Mouse (Mus musculus): ENCODE data around the gene Prelid3b. TPM values are rescaled to one million over a fixed set of nuclear protein-coding genes. Genes with fewer than 3 reads are reported as not detected.

The Prelid3b gene
- polyA plus RNA-seq (2014; fragmentation: Nextera tagmentation; extraction: Ambion mirVana) = 140 and 165 TPM in 2 replicates

GRCm38 (mm10) chr2:174472818-174473549, at the start of gene Prelid3b:
Prelid3b (minus strand) TSS chr2:174473081.
- Histone ChIP-seq H3K36me3 (ENCODE audit: control insufficient read depth, insufficient read depth, low read length) (no peaks in the 10 kb centered on the region), H3K27me3 (ENCODE audit: control insufficient read depth, insufficient read depth, low read length) (no peaks in the 10 kb centered on the region), H3K4me1 (ENCODE audit: control insufficient read depth, insufficient read depth, low read length) (peaks cover 19% of the 10 kb centered on the region), H3K9ac (ENCODE audit: low read depth, low read length) (peak within 1 kb of the TSS; percentile 84), H3K4me3 (ENCODE audit: low read depth, low read length) (peak within 1 kb of the TSS; percentile 67), H3K9me3 (replicated peaks; ENCODE audit: control insufficient read depth, low read length) (no peaks in the 10 kb centered on the region), H3K27ac (ENCODE audit: low read depth, low read length) (peak within 1 kb of the TSS; percentile 78), H3K4me2 (peak within 1 kb of the TSS; percentile 88)
- 1% methylated on average over 49 of the region's 53 CpGs for WGBS (ENCODE audit: insufficient replicate concordance)
- ATAC-seq (replicated peaks; ENCODE audit: insufficient number of reproducible peaks, low FRiP score, low TSS enrichment) = peak; percentile 99

GRCm38 (mm10) chr2:174522134-174522533, 49.3 kb upstream of the Prelid3b start:
- H3K9ac ChIP-seq (ENCODE audit: low read depth, low read length) = no peak overlapping the region
- H3K4me3 ChIP-seq (ENCODE audit: low read depth, low read length) = no peak overlapping the region
- no peaks in the 10 kb centered on the region for H3K36me3 ChIP-seq (ENCODE audit: control insufficient read depth, insufficient read depth, low read length)
- no peak for ATAC-seq (replicated peaks; ENCODE audit: insufficient number of reproducible peaks, low FRiP score, low TSS enrichment)
- H3K4me1 ChIP-seq (ENCODE audit: control insufficient read depth, insufficient read depth, low read length) = no peaks in the 10 kb centered on the region
- H3K27me3 ChIP-seq (ENCODE audit: control insufficient read depth, insufficient read depth, low read length) = no peaks in the 10 kb centered on the region
- no peak overlapping the region for H3K4me2 ChIP-seq
- no peaks in the 10 kb centered on the region for H3K9me3 ChIP-seq (replicated peaks; ENCODE audit: control insufficient read depth, low read length)
- WGBS (ENCODE audit: insufficient replicate concordance) = 84% methylated on average over 3 of the region's 3 CpGs
- no peak overlapping the region for H3K27ac ChIP-seq (ENCODE audit: low read depth, low read length)

- H3K9ac ChIP-seq (ENCODE audit: low read depth, low read length) = no peak overlapping the region
- WGBS (ENCODE audit: insufficient replicate concordance) = 58% methylated on average over 8 of the region's 8 CpGs
- ATAC-seq (replicated peaks; ENCODE audit: insufficient number of reproducible peaks, low FRiP score, low TSS enrichment) = no peak
- H3K9me3 ChIP-seq (replicated peaks; ENCODE audit: control insufficient read depth, low read length) = no peaks in the 10 kb centered on the region
- H3K4me1 ChIP-seq (ENCODE audit: control insufficient read depth, insufficient read depth, low read length) = no peaks in the 10 kb centered on the region
- no peaks in the 10 kb centered on the region for H3K36me3 ChIP-seq (ENCODE audit: control insufficient read depth, insufficient read depth, low read length)
- H3K27ac ChIP-seq (ENCODE audit: low read depth, low read length) = no peak overlapping the region
- no peaks in the 10 kb centered on the region for H3K27me3 ChIP-seq (ENCODE audit: control insufficient read depth, insufficient read depth, low read length)
- no peak overlapping the region for H3K4me3 ChIP-seq (ENCODE audit: low read depth, low read length)
- H3K4me2 ChIP-seq = no peak overlapping the region
Observed at GRCm38 (mm10) chr2:174517141-174518079, 44.5 kb upstream of the Prelid3b start.

GRCm38 (mm10) chr2:174514887-174515286, 42.0 kb upstream of the Prelid3b start:
- Histone ChIP-seq H3K4me3 (ENCODE audit: low read depth, low read length) (no peak overlapping the region), H3K4me2 (no peak overlapping the region), H3K27me3 (ENCODE audit: control insufficient read depth, insufficient read depth, low read length) (no peaks in the 10 kb centered on the region), H3K27ac (ENCODE audit: low read depth, low read length) (no peak overlapping the region), H3K36me3 (ENCODE audit: control insufficient read depth, insufficient read depth, low read length) (no peaks in the 10 kb centered on the region), H3K9ac (ENCODE audit: low read depth, low read length) (no peak overlapping the region), H3K9me3 (replicated peaks; ENCODE audit: control insufficient read depth, low read length) (no peaks in the 10 kb centered on the region), H3K4me1 (ENCODE audit: control insufficient read depth, insufficient read depth, low read length) (no peaks in the 10 kb centered on the region)
- no peak for ATAC-seq (replicated peaks; ENCODE audit: insufficient number of reproducible peaks, low FRiP score, low TSS enrichment)
- WGBS (ENCODE audit: insufficient replicate concordance) = 66% methylated on average over 4 of the region's 4 CpGs

GRCm38 (mm10) chr2:174513827-174514226, 40.9 kb upstream of the Prelid3b start:
- H3K4me2 ChIP-seq = no peak overlapping the region
- no peaks in the 10 kb centered on the region for H3K27me3 ChIP-seq (ENCODE audit: control insufficient read depth, insufficient read depth, low read length)
- H3K4me1 ChIP-seq (ENCODE audit: control insufficient read depth, insufficient read depth, low read length) = no peaks in the 10 kb centered on the region
- H3K4me3 ChIP-seq (ENCODE audit: low read depth, low read length) = no peak overlapping the region
- no peak overlapping the region for H3K9ac ChIP-seq (ENCODE audit: low read depth, low read length)
- H3K27ac ChIP-seq (ENCODE audit: low read depth, low read length) = no peak overlapping the region
- H3K9me3 ChIP-seq (replicated peaks; ENCODE audit: control insufficient read depth, low read length) = no peaks in the 10 kb centered on the region
- 73% methylated on average over 5 of the region's 5 CpGs for WGBS (ENCODE audit: insufficient replicate concordance)
- no peak for ATAC-seq (replicated peaks; ENCODE audit: insufficient number of reproducible peaks, low FRiP score, low TSS enrichment)
- no peaks in the 10 kb centered on the region for H3K36me3 ChIP-seq (ENCODE audit: control insufficient read depth, insufficient read depth, low read length)

GRCm38 (mm10) chr2:174509825-174510224, 36.9 kb upstream of the Prelid3b start:
- 82% methylated on average over 8 of the region's 8 CpGs for WGBS (ENCODE audit: insufficient replicate concordance)

GRCm38 (mm10) chr2:174507998-174508397, 35.1 kb upstream of the Prelid3b start:
- ATAC-seq (replicated peaks; ENCODE audit: insufficient number of reproducible peaks, low FRiP score, low TSS enrichment) = no peak
- 82% methylated on average over 4 of the region's 4 CpGs for WGBS (ENCODE audit: insufficient replicate concordance)
- no peak overlapping the region for H3K4me3 ChIP-seq (ENCODE audit: low read depth, low read length)

More at GRCm38 (mm10) chr2:174509825-174510224, 36.9 kb upstream of the Prelid3b start:
- no peak for ATAC-seq (replicated peaks; ENCODE audit: insufficient number of reproducible peaks, low FRiP score, low TSS enrichment)
- Histone ChIP-seq H3K4me1 (ENCODE audit: control insufficient read depth, insufficient read depth, low read length) (no peaks in the 10 kb centered on the region), H3K27me3 (ENCODE audit: control insufficient read depth, insufficient read depth, low read length) (no peaks in the 10 kb centered on the region), H3K27ac (ENCODE audit: low read depth, low read length) (no peak overlapping the region), H3K9me3 (replicated peaks; ENCODE audit: control insufficient read depth, low read length) (no peaks in the 10 kb centered on the region), H3K9ac (ENCODE audit: low read depth, low read length) (no peak overlapping the region), H3K4me2 (no peak overlapping the region), H3K4me3 (ENCODE audit: low read depth, low read length) (no peak overlapping the region), H3K36me3 (ENCODE audit: control insufficient read depth, insufficient read depth, low read length) (no peaks in the 10 kb centered on the region)

GRCm38 (mm10) chr2:174502831-174503460, 30.1 kb upstream of the Prelid3b start:
- peak overlapping the region; percentile 11 for H3K4me2 ChIP-seq
- H3K9ac ChIP-seq (ENCODE audit: low read depth, low read length) = no peak overlapping the region
- 56% methylated on average over 25 of the region's 25 CpGs for WGBS (ENCODE audit: insufficient replicate concordance)
- H3K9me3 ChIP-seq (replicated peaks; ENCODE audit: control insufficient read depth, low read length) = no peaks in the 10 kb centered on the region
- no peak; the same call in 1 of the 2 replicates for ATAC-seq (replicated peaks; ENCODE audit: insufficient number of reproducible peaks, low FRiP score, low TSS enrichment)
- no peak overlapping the region for H3K27ac ChIP-seq (ENCODE audit: low read depth, low read length)
- no peaks in the 10 kb centered on the region for H3K4me1 ChIP-seq (ENCODE audit: control insufficient read depth, insufficient read depth, low read length)
- H3K36me3 ChIP-seq (ENCODE audit: control insufficient read depth, insufficient read depth, low read length) = no peaks in the 10 kb centered on the region
- H3K27me3 ChIP-seq (ENCODE audit: control insufficient read depth, insufficient read depth, low read length) = no peaks in the 10 kb centered on the region
- no peak overlapping the region for H3K4me3 ChIP-seq (ENCODE audit: low read depth, low read length)

More at GRCm38 (mm10) chr2:174507998-174508397, 35.1 kb upstream of the Prelid3b start:
- H3K36me3 ChIP-seq (ENCODE audit: control insufficient read depth, insufficient read depth, low read length) = no peaks in the 10 kb centered on the region
- no peak overlapping the region for H3K4me2 ChIP-seq
- no peaks in the 10 kb centered on the region for H3K9me3 ChIP-seq (replicated peaks; ENCODE audit: control insufficient read depth, low read length)
- no peak overlapping the region for H3K27ac ChIP-seq (ENCODE audit: low read depth, low read length)
- H3K9ac ChIP-seq (ENCODE audit: low read depth, low read length) = no peak overlapping the region
- no peaks in the 10 kb centered on the region for H3K4me1 ChIP-seq (ENCODE audit: control insufficient read depth, insufficient read depth, low read length)
- no peaks in the 10 kb centered on the region for H3K27me3 ChIP-seq (ENCODE audit: control insufficient read depth, insufficient read depth, low read length)
